Comparison of ENCODE assay signal across 14 mouse cellular contexts in the genomic region with DNA sequence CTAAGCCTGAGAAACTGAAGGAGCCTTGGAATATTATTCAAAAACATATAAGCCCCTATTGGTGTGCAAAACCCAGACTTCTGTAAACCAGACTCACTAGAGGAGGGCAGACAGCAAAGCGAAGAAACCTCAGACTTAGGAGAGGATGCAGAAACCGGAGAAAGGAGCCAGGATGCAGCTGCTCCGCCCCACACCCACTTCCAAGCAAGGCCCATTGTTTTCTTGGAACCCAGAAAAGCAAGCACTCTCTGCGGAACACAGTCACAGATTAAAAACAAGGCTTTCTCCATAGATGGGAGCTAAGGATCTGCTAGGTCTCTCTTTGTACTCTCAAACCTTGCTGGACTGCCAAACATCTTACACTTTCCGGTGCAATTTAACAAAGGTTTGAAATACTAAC. TPM values are rescaled to one million over a fixed set of nuclear protein-coding genes. Genes with fewer than 3 reads are reported as not detected.
A peak's percentile ranks its signal among the peaks of the same experiment; 100 is the strongest.
DNase-seq lines count a peak whose midpoint lies in the region; ATAC-seq and TF ChIP-seq lines count a peak whose summit lies in the region.
"Had no signal": no experiment of that assay in that cellular context is flagged by ENCODE, and none has a peak within 500 bp of the region (broad histone marks: within the 10 kb centered on the region; RNA-seq: fewer than 3 reads in every experiment).

No protein-coding gene starts in this region.

- H3K4me3 ChIP-seq in left cerebral cortex, adult 2 months, result no peak overlapping the region
- H3K4me3 ChIP-seq in heart, postnatal 0 days (ENCODE audit: low read depth, low read length), result no peak overlapping the region
- H3K4me3 ChIP-seq: hindbrain, embryonic 13.5 days had no signal

- H3K9me3 ChIP-seq in heart, postnatal 0 days (replicated peaks; ENCODE audit: control insufficient read depth, low read length), result no peaks in the 10 kb centered on the region
- H3K9me3 ChIP-seq: hindbrain, embryonic 13.5 days had no signal

- 61% methylated on average over 5 of the region's 5 CpGs for WGBS in heart, postnatal 0 days

- peak; percentile 26 to 40 for DNase-seq in heart, adult 18-20 months
- no peak for DNase-seq in heart, adult 8-10 months (ENCODE audit: low spot score)
- DNase-seq in left cerebral cortex, adult 2 months (ENCODE audit: extremely low spot score in 1 of 2, low spot score in 2 of 2), result no peak
- no peak for DNase-seq in left cerebral cortex, adult 9 months (ENCODE audit: low spot score in 2 of 2)
- peak; percentile 51 for DNase-seq in brain, embryonic 14.5 days (ENCODE audit: low read depth)
- peak; percentile 52 for DNase-seq in heart, postnatal 0 days (ENCODE audit: low spot score)
- no peak for DNase-seq in adrenal gland, adult 2 months
- DNase-seq in left cerebral cortex, postnatal 4 days, result no peak

- no peaks in the 10 kb centered on the region for H3K27me3 ChIP-seq in heart, postnatal 0 days (ENCODE audit: control insufficient read depth, insufficient read depth, low read length)
- H3K27me3 ChIP-seq: hindbrain, embryonic 13.5 days had no signal

- intact Hi-C loops in left cerebral cortex, adult 2 months (cut with DNase I), result no loop called here
- intact Hi-C loops in left cerebral cortex, postnatal 4 days (cut with DNase I), result loop anchor here (10.0 kb wide), 1 partner anchor 48 kb away; no protein-coding TSS in a partner anchor

- H3K36me3 ChIP-seq in heart, postnatal 0 days (replicated peaks; ENCODE audit: control insufficient read depth, insufficient read depth, low read length), result no peaks in the 10 kb centered on the region
- H3K36me3 ChIP-seq: hindbrain, embryonic 13.5 days had no signal

- H3K27ac ChIP-seq in left cerebral cortex, adult 2 months, result peak overlapping the region; percentile 32; the same call in 1 of the 2 replicates
- peak overlapping the region; percentile 74 for H3K27ac ChIP-seq in heart, postnatal 0 days (ENCODE audit: low read depth)
- H3K27ac ChIP-seq: hindbrain, embryonic 13.5 days had no signal

- peaks cover 12% of the 10 kb centered on the region for H3K4me1 ChIP-seq in heart, postnatal 0 days (ENCODE audit: control insufficient read depth, insufficient read depth)

- TF ChIP-seq POLR2A in brain, embryonic 14.5 days (IDR thresholded peaks at IDR 0.05; ENCODE audit: borderline replicate concordance, extremely low read depth, insufficient read depth, insufficient read length, poor library complexity, severe bottlenecking), result no peak

- TF ChIP-seq EP300 in heart, postnatal 0 days (IDR thresholded peaks at IDR 0.05; ENCODE audit: low read depth), result no peak

- no peak for TF ChIP-seq CTCF in left cerebral cortex, adult 2 months (IDR thresholded peaks at IDR 0.05)
- no peak for TF ChIP-seq CTCF in brain, embryonic 14.5 days (IDR thresholded peaks at IDR 0.05; ENCODE audit: borderline replicate concordance, extremely low read depth, insufficient read depth, insufficient read length)
- no peak for TF ChIP-seq CTCF in heart, postnatal 0 days (IDR thresholded peaks at IDR 0.05; ENCODE audit: low read depth)

- no peak overlapping the region for H3K9ac ChIP-seq in heart, postnatal 0 days (replicated peaks; ENCODE audit: low read depth, low read length)
- H3K9ac ChIP-seq: hindbrain, embryonic 13.5 days had no signal

- H3K4me2 ChIP-seq in heart, postnatal 0 days (ENCODE audit: low read depth, low read length), result no peak overlapping the region
- H3K4me2 ChIP-seq: hindbrain, embryonic 13.5 days had no signal

- ATAC-seq in heart, postnatal 0 days (ENCODE audit: insufficient read depth, low read depth), result peak; percentile 49; the same call in 1 of the 2 replicates

RNA-seq across cellular contexts. Expression of a gene that starts 17.2 kb away (rescaled TPM):
- 100 to 1,000 TPM; 127 to 135 TPM for total RNA-seq in heart, adult 18-20 months (2021)
- 100 to 1,000 TPM; 135 to 164 (median 149) TPM for total RNA-seq in heart, adult 8-10 months (2022)
- total RNA-seq in left cerebral cortex, adult 2 months (2021), result 100 to 1,000 TPM; 748 to 772 TPM
- polyA plus RNA-seq in brain, embryonic 14.5 days (2012; rRNA removed), result 99.5 and 108 TPM in 2 replicates
- total RNA-seq in heart, postnatal 0 days (2014; rRNA removed; ENCODE audit: low replicate concordance), result 139 and 157 TPM in 2 replicates
- 90.6 and 91.7 TPM in 2 replicates for polyA plus RNA-seq in heart, postnatal 0 days (2015; fragmentation: Nextera tagmentation; extraction: Ambion mirVana)
- 100 to 1,000 TPM in 1 of 2 experiments, 10 to 100 TPM in 1; 85.9 to 172 TPM for total RNA-seq in adrenal gland, adult 2 months (2021)
- 46.8 and 49.2 TPM in 2 replicates for polyA plus RNA-seq in adrenal gland, adult 2 months (2012; rRNA removed)
- 100 to 1,000 TPM; 227 to 254 TPM for total RNA-seq in left cerebral cortex, postnatal 4 days (2021)

RNA-seq across cellular contexts. Expression of a gene that starts 17.2 kb away (rescaled TPM):
- total RNA-seq in heart, adult 18-20 months (2021), result under 1 TPM; 0.42 to 0.64 TPM
- total RNA-seq in heart, adult 8-10 months (2022), result under 1 TPM in 3 of 4 experiments, not detected in 1; 0.20 to 0.69 (median 0.38) TPM
- under 1 TPM in 1 of 2 experiments, not detected in 1; 0.20 TPM for total RNA-seq in left cerebral cortex, adult 2 months (2021)
- not detected in 2 replicates for polyA plus RNA-seq in brain, embryonic 14.5 days (2012; rRNA removed)
- not detected in 2 replicates for total RNA-seq in heart, postnatal 0 days (2014; rRNA removed; ENCODE audit: low replicate concordance)
- polyA plus RNA-seq in heart, postnatal 0 days (2015; fragmentation: Nextera tagmentation; extraction: Ambion mirVana), result not detected in 2 replicates
- total RNA-seq in adrenal gland, adult 2 months (2021), result not detected
- polyA plus RNA-seq in adrenal gland, adult 2 months (2012; rRNA removed), result not detected in 2 replicates
- 1 to 10 TPM in 1 of 2 experiments, not detected in 1; 1.1 TPM for total RNA-seq in left cerebral cortex, postnatal 4 days (2021)
- total RNA-seq: megakaryocyte progenitor cell, adult 5-6 weeks had no signal
- polyA plus RNA-seq: cortical plate, adult 2 months; hindbrain, embryonic 13.5 days; limb, embryonic 14.5 days; thymus, postnatal 0 days had no signal

RNA-seq across cellular contexts. Expression of a gene that starts 33.0 kb away (rescaled TPM):
- total RNA-seq in heart, adult 18-20 months (2021), result not detected
- total RNA-seq in heart, adult 8-10 months (2022), result not detected
- total RNA-seq in left cerebral cortex, adult 2 months (2021), result under 1 TPM; 0.09 to 0.19 TPM
- polyA plus RNA-seq in brain, embryonic 14.5 days (2012; rRNA removed), result 0.03 and 0.04 TPM in 2 replicates
- total RNA-seq in heart, postnatal 0 days (2014; rRNA removed; ENCODE audit: low replicate concordance), result not detected in 2 replicates
- polyA plus RNA-seq in heart, postnatal 0 days (2015; fragmentation: Nextera tagmentation; extraction: Ambion mirVana), result not detected in 2 replicates
- total RNA-seq in adrenal gland, adult 2 months (2021), result not detected
- not detected in 2 replicates for polyA plus RNA-seq in adrenal gland, adult 2 months (2012; rRNA removed)
- total RNA-seq in left cerebral cortex, postnatal 4 days (2021), result not detected
- total RNA-seq: megakaryocyte progenitor cell, adult 5-6 weeks had no signal
- polyA plus RNA-seq: forebrain, embryonic 14.5 days; hindbrain, embryonic 13.5 days had no signal

RNA-seq across cellular contexts. Expression of a gene that starts 58.1 kb away (rescaled TPM):
- total RNA-seq in heart, adult 18-20 months (2021), result 1 to 10 TPM in 1 of 2 experiments, not detected in 1; 1.7 TPM
- 1 to 10 TPM in 2 of 4 experiments, under 1 TPM in 2; 0.22 to 1.8 (median 1.2) TPM for total RNA-seq in heart, adult 8-10 months (2022)
- total RNA-seq in left cerebral cortex, adult 2 months (2021), result under 1 TPM in 1 of 2 experiments, not detected in 1; 0.14 TPM
- 12.5 and 13.5 TPM in 2 replicates for polyA plus RNA-seq in brain, embryonic 14.5 days (2012; rRNA removed)
- 8.1 and 9.5 TPM in 2 replicates for total RNA-seq in heart, postnatal 0 days (2014; rRNA removed; ENCODE audit: low replicate concordance)
- 16.6 and 18.6 TPM in 2 replicates for polyA plus RNA-seq in heart, postnatal 0 days (2015; fragmentation: Nextera tagmentation; extraction: Ambion mirVana)
- total RNA-seq in adrenal gland, adult 2 months (2021), result not detected
- 0.70 and 0.90 TPM in 2 replicates for polyA plus RNA-seq in adrenal gland, adult 2 months (2012; rRNA removed)
- 10 to 100 TPM in 1 of 2 experiments, 1 to 10 TPM in 1; 8.1 to 10.0 TPM for total RNA-seq in left cerebral cortex, postnatal 4 days (2021)
- total RNA-seq: megakaryocyte progenitor cell, adult 5-6 weeks had no signal

Comparison
In these comparisons a context has a peak if more than half of its experiments do, and no peak if none do; other contexts are left out.
1. DNase-seq: peak in heart, adult 18-20 months (2 of 2), brain, embryonic 14.5 days (single experiment) and heart, postnatal 0 days (single experiment); none in heart, adult 8-10 months (single experiment), left cerebral cortex, adult 2 months (0 of 2), left cerebral cortex, adult 9 months (0 of 2), adrenal gland, adult 2 months (single experiment) and left cerebral cortex, postnatal 4 days (single experiment).